Mouse (Mus musculus): ENCODE data around the gene Rb1. TPM values are rescaled to one million over a fixed set of nuclear protein-coding genes. Genes with fewer than 3 reads are reported as not detected.

The Rb1 gene
- polyA plus RNA-seq, 1 experiment = 2.7 TPM

DNA sequence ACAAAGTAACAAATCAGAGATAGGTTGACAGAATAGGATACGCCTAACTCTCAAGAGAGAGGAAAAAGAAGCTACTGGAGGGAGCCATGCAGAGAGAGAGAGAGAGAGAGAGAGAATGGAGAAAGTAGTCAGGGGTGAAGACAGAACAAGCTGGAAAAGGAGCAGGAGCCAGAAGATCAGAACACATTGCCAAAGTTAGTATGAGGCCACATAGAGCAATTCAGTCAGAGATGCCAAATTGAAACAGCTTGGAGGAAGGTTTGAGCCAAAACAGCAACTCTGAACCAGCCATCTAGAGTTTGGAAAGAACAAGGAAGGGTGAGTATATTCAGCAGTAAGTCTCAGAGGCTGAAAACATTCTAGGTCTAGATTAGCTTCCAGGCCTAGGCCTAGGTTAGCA, 108.6 kb downstream of the Rb1 start:
- no peaks in the 10 kb centered on the region for H3K36me3 ChIP-seq (ENCODE audit: control insufficient read depth, insufficient read depth)
- no peak overlapping the region for H3ac ChIP-seq (ENCODE audit: control insufficient read depth, insufficient read length, low read depth)
- TF ChIP-seq MYOG (IDR thresholded peaks at IDR 0.05; ENCODE audit: control insufficient read depth, extremely low read depth, insufficient read length) (no peak), MYOD1 (IDR thresholded peaks at IDR 0.05; ENCODE audit: control insufficient read depth, insufficient read length, low read depth) (no peak), CTCF (IDR thresholded peaks at IDR 0.05; ENCODE audit: control insufficient read depth, insufficient read depth, insufficient read length) (no peak), MAX (IDR thresholded peaks at IDR 0.05) (no peak), CEBPB (IDR thresholded peaks at IDR 0.05; ENCODE audit: low read depth) (no peak), FOSL1 (IDR thresholded peaks at IDR 0.05; ENCODE audit: insufficient read depth, low read length, poor library complexity, severe bottlenecking) (no peak), USF1 (IDR thresholded peaks at IDR 0.05; ENCODE audit: low read depth) (no peak)
- no peaks in the 10 kb centered on the region for H3K27me3 ChIP-seq (ENCODE audit: control insufficient read depth, insufficient read depth, insufficient read length)
- H3K79me2 ChIP-seq (ENCODE audit: control insufficient read depth, insufficient read depth) = no peaks in the 10 kb centered on the region
- no peaks in the 10 kb centered on the region for H3K79me3 ChIP-seq (ENCODE audit: low read depth)
- H3K4me3 ChIP-seq (ENCODE audit: insufficient read depth, poor library complexity, severe bottlenecking) = no peak overlapping the region

DNA sequence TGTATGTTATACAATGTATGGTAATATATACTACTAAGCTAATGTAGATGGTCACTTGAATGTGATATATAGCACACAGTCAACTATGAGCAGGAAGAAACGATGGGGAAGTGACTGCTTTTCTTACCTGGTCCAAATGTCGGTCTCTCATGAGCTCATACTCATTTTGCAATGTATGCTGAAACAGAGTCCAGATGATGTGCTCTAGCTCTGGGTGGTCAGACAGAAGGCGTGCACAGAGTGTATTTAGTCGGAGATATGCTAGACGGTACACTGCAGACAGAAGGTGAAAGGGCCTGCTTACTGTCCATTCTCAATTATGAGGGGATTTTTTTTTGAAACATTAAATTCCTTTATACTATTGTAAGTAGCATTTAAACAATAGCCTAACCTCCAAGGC, 114.1 kb downstream of the Rb1 start:
- H3K79me3 ChIP-seq (ENCODE audit: low read depth) = no peaks in the 10 kb centered on the region
- no peak overlapping the region for H3K4me3 ChIP-seq (ENCODE audit: insufficient read depth, poor library complexity, severe bottlenecking)
- no peak for TF ChIP-seq CEBPB (IDR thresholded peaks at IDR 0.05; ENCODE audit: low read depth)
- no peak overlapping the region for H3ac ChIP-seq (ENCODE audit: control insufficient read depth, insufficient read length, low read depth)
- no peaks in the 10 kb centered on the region for H3K79me2 ChIP-seq (ENCODE audit: control insufficient read depth, insufficient read depth)
- H3K36me3 ChIP-seq (ENCODE audit: control insufficient read depth, insufficient read depth) = peaks cover 5% of the 10 kb centered on the region
- H3K27me3 ChIP-seq (ENCODE audit: control insufficient read depth, insufficient read depth, insufficient read length) = no peaks in the 10 kb centered on the region

DNA sequence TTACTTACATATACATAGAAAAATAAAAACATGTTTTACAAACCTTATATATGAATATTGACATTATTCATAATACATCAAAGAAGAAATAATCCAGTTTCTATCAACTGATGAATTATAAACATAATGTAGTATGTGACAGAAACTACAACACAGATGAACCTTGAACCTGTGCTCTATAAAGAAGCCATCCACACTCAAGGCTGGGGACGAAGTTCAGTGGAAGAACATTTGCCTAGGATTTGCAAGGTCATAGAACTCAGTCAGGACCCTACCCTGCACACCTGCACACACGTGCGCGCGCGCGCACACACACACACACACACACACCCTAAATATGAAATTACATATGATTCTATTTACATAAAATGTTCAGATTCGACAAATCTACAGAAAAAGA, 115.4 kb downstream of the Rb1 start:
- no peaks in the 10 kb centered on the region for H3K79me2 ChIP-seq (ENCODE audit: control insufficient read depth, insufficient read depth)
- no peaks in the 10 kb centered on the region for H3K27me3 ChIP-seq (ENCODE audit: control insufficient read depth, insufficient read depth, insufficient read length)
- peaks cover 5% of the 10 kb centered on the region for H3K36me3 ChIP-seq (ENCODE audit: control insufficient read depth, insufficient read depth)
- H3K4me3 ChIP-seq (ENCODE audit: insufficient read depth, poor library complexity, severe bottlenecking) = no peak overlapping the region
- H3K79me3 ChIP-seq (ENCODE audit: low read depth) = no peaks in the 10 kb centered on the region
- H3ac ChIP-seq (ENCODE audit: control insufficient read depth, insufficient read length, low read depth) = no peak overlapping the region
- TF ChIP-seq CTCF (IDR thresholded peaks at IDR 0.05; ENCODE audit: control insufficient read depth, insufficient read depth, insufficient read length) (no peak), USF1 (IDR thresholded peaks at IDR 0.05; ENCODE audit: low read depth) (no peak), MYOD1 (IDR thresholded peaks at IDR 0.05; ENCODE audit: control insufficient read depth, insufficient read length, low read depth) (no peak), MAX (IDR thresholded peaks at IDR 0.05) (no peak), CEBPB (IDR thresholded peaks at IDR 0.05; ENCODE audit: low read depth) (no peak), FOSL1 (IDR thresholded peaks at IDR 0.05; ENCODE audit: insufficient read depth, low read length, poor library complexity, severe bottlenecking) (no peak)

DNA sequence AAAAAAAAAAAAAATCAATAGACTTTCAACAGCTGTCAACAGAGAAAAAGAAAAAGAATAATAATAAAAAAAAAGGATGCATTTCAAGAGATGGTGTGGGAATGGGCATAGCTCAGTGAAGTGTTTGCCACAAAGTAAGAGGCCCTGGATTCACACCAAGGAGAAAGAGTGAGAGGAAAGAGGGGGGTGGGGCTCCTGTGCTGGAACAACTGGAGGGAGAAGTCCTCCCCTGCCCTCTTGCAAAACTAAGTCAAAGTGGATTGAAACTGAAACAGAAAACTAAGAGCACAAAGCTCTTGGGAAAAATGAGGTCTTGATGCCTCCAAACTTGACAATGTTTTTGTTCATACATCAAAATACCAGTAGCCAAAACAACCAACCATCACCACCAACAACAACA, 116.4 kb downstream of the Rb1 start:
- Histone ChIP-seq H3K79me3 (ENCODE audit: low read depth) (no peaks in the 10 kb centered on the region), H3ac (ENCODE audit: control insufficient read depth, insufficient read length, low read depth) (no peak overlapping the region), H3K36me3 (ENCODE audit: control insufficient read depth, insufficient read depth) (peaks cover 5% of the 10 kb centered on the region), H3K4me3 (ENCODE audit: insufficient read depth, poor library complexity, severe bottlenecking) (no peak overlapping the region), H3K79me2 (ENCODE audit: control insufficient read depth, insufficient read depth) (no peaks in the 10 kb centered on the region), H3K27me3 (ENCODE audit: control insufficient read depth, insufficient read depth, insufficient read length) (no peaks in the 10 kb centered on the region)
- TF ChIP-seq USF1 (IDR thresholded peaks at IDR 0.05; ENCODE audit: low read depth) (no peak), MYOG (IDR thresholded peaks at IDR 0.05; ENCODE audit: control insufficient read depth, extremely low read depth, insufficient read length) (no peak), CTCF (IDR thresholded peaks at IDR 0.05; ENCODE audit: control insufficient read depth, insufficient read depth, insufficient read length) (no peak), MYOD1 (IDR thresholded peaks at IDR 0.05; ENCODE audit: control insufficient read depth, insufficient read length, low read depth) (no peak), MAX (IDR thresholded peaks at IDR 0.05) (no peak), CEBPB (IDR thresholded peaks at IDR 0.05; ENCODE audit: low read depth) (no peak), FOSL1 (IDR thresholded peaks at IDR 0.05; ENCODE audit: insufficient read depth, low read length, poor library complexity, severe bottlenecking) (no peak)

DNA sequence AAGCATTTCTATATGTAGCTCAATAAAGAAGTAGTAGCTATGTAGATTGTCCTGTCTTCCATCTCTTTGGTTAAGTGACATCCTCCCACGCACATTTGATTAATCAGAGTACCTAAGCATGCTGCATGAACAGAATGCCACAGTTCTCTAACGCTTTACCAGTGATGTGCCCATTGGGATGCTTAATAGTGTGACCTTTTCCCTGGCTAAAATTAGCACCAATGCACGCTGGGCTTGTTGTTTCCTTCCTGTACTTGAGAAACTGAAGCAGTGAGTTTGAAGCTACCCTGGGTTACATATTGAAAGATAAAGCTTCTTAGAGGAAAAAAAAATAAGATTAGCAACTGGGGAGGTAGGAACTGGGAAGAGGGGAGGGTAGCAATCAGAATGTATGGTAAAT, 121.6 kb downstream of the Rb1 start:
- TF ChIP-seq CEBPB (IDR thresholded peaks at IDR 0.05; ENCODE audit: low read depth) (no peak), USF1 (IDR thresholded peaks at IDR 0.05; ENCODE audit: low read depth) (no peak), MYOG (IDR thresholded peaks at IDR 0.05; ENCODE audit: control insufficient read depth, extremely low read depth, insufficient read length) (no peak)
- H3K36me3 ChIP-seq (ENCODE audit: control insufficient read depth, insufficient read depth) = no peaks in the 10 kb centered on the region

DNA sequence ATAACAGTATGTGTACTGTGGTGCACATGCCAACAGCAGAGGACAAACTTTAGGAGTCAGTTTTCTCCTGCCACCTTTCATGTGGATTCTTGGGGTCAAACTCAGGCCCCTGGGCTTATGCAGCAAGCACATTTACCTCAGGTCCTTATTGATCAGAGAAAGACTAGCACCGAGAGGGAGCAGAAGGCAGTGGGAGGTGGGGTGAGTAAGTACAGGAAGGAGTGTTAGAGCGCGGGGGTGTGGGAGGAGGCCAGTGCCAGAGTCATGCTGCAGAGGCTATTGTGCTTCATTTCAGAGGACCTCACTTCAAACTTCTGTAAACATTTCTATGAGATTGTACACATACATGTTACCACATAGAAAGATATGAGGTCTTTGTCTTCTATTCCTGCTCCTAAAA, 124.2 kb downstream of the Rb1 start:
- Histone ChIP-seq H3K27me3 (ENCODE audit: control insufficient read depth, insufficient read depth, insufficient read length) (no peaks in the 10 kb centered on the region), H3K36me3 (ENCODE audit: control insufficient read depth, insufficient read depth) (no peaks in the 10 kb centered on the region), H3K4me3 (ENCODE audit: insufficient read depth, poor library complexity, severe bottlenecking) (no peak overlapping the region), H3K79me2 (ENCODE audit: control insufficient read depth, insufficient read depth) (no peaks in the 10 kb centered on the region), H3ac (ENCODE audit: control insufficient read depth, insufficient read length, low read depth) (no peak overlapping the region), H3K79me3 (ENCODE audit: low read depth) (no peaks in the 10 kb centered on the region)
- TF ChIP-seq MYOD1 (IDR thresholded peaks at IDR 0.05; ENCODE audit: control insufficient read depth, insufficient read length, low read depth) = no peak
- TF ChIP-seq CTCF (IDR thresholded peaks at IDR 0.05; ENCODE audit: control insufficient read depth, insufficient read depth, insufficient read length) = no peak
- TF ChIP-seq FOSL1 (IDR thresholded peaks at IDR 0.05; ENCODE audit: insufficient read depth, low read length, poor library complexity, severe bottlenecking) = no peak
- no peak for TF ChIP-seq MYOG (IDR thresholded peaks at IDR 0.05; ENCODE audit: control insufficient read depth, extremely low read depth, insufficient read length)
- no peak for TF ChIP-seq MAX (IDR thresholded peaks at IDR 0.05)
- no peak for TF ChIP-seq USF1 (IDR thresholded peaks at IDR 0.05; ENCODE audit: low read depth)
- TF ChIP-seq CEBPB (IDR thresholded peaks at IDR 0.05; ENCODE audit: low read depth) = no peak

More for the DNA sequence above, 121.6 kb downstream of the Rb1 start:
- no peaks in the 10 kb centered on the region for H3K27me3 ChIP-seq (ENCODE audit: control insufficient read depth, insufficient read depth, insufficient read length)
- H3ac ChIP-seq (ENCODE audit: control insufficient read depth, insufficient read length, low read depth) = no peak overlapping the region
- no peaks in the 10 kb centered on the region for H3K79me3 ChIP-seq (ENCODE audit: low read depth)
- H3K4me3 ChIP-seq (ENCODE audit: insufficient read depth, poor library complexity, severe bottlenecking) = no peak overlapping the region
- H3K79me2 ChIP-seq (ENCODE audit: control insufficient read depth, insufficient read depth) = no peaks in the 10 kb centered on the region

All from C2C12 (cell line).